Mouse (Mus musculus): ENCODE measurements around the gene Tdpoz4. TPM values are rescaled to one million over a fixed set of nuclear protein-coding genes. Genes with fewer than 3 reads are reported as not detected.
"Not testable (repeated sequence)": the region's sequence is repeated elsewhere in the genome, so short reads cannot be mapped to it uniquely, and the experiment has no call there.

The Tdpoz4 gene
- not detected in 2 replicates for polyA plus RNA-seq (2015; fragmentation: Nextera tagmentation; extraction: Ambion mirVana)

GRCm38 (mm10) chr3:93796098-93796497 lies at the start of gene Tdpoz4:
Gene Tdpoz4 (plus strand): TSS chr3:93796398.
- H3K27me3 ChIP-seq; H3K4me3 ChIP-seq (replicated peaks); H3K9me3 ChIP-seq (replicated peaks); H3K27ac ChIP-seq (replicated peaks); H3K4me2 ChIP-seq; ATAC-seq (ENCODE audit: insufficient read depth); H3K36me3 ChIP-seq (replicated peaks); H3K9ac ChIP-seq; H3K4me1 ChIP-seq (replicated peaks): not testable (repeated sequence)

DNA sequence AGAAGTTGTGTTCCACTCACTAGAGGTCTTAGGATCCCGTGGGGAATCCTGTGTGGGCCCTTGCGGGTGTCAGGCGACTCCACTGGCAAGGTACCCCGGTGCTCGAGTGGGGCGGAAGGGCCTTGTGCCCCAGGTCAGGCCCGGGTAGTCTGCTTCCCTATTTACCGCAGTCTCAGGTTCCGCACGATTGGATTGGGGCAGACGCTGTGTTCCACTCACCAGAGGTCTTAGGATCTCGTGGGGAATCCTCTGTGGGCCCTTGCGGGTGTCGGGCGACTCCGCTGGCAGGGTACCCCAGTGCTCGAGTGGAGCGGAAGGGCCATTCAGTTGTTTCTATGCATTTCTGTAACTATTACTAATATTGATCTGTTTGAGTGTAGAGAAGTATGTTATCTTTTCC lies 42.2 kb upstream of the Tdpoz4 start:
- H3K27ac ChIP-seq (replicated peaks); H3K4me3 ChIP-seq (replicated peaks); H3K4me1 ChIP-seq (replicated peaks); H3K36me3 ChIP-seq (replicated peaks); H3K4me2 ChIP-seq; H3K9me3 ChIP-seq (replicated peaks); ATAC-seq (ENCODE audit: insufficient read depth); H3K27me3 ChIP-seq; H3K9ac ChIP-seq: not testable (repeated sequence)
- WGBS (ENCODE audit: insufficient replicate concordance), result 77% methylated on average over 18 of the region's 18 CpGs

- not testable (repeated sequence) for H3K36me3 ChIP-seq (replicated peaks); ATAC-seq (ENCODE audit: insufficient read depth); H3K4me3 ChIP-seq (replicated peaks); H3K4me1 ChIP-seq (replicated peaks); H3K4me2 ChIP-seq; H3K27me3 ChIP-seq; H3K27ac ChIP-seq (replicated peaks); H3K9me3 ChIP-seq (replicated peaks); H3K9ac ChIP-seq
- 62% methylated on average over 1 of the region's 1 CpGs for WGBS (ENCODE audit: insufficient replicate concordance)
These were observed 23.5 kb upstream of the Tdpoz4 start, which contains the start of gene Gm5773 for GRCm38 (mm10) chr3:93772700-93773099. Gene Gm5773 (plus strand): TSS chr3:93773000.

GRCm38 (mm10) chr3:93813341-93813740 lies 17.1 kb downstream of the Tdpoz4 start:
- not testable (repeated sequence) for H3K4me3 ChIP-seq (replicated peaks); H3K27ac ChIP-seq (replicated peaks); H3K27me3 ChIP-seq; H3K4me1 ChIP-seq (replicated peaks); ATAC-seq (ENCODE audit: insufficient read depth); H3K4me2 ChIP-seq; H3K9me3 ChIP-seq (replicated peaks); H3K9ac ChIP-seq; H3K36me3 ChIP-seq (replicated peaks)

DNA sequence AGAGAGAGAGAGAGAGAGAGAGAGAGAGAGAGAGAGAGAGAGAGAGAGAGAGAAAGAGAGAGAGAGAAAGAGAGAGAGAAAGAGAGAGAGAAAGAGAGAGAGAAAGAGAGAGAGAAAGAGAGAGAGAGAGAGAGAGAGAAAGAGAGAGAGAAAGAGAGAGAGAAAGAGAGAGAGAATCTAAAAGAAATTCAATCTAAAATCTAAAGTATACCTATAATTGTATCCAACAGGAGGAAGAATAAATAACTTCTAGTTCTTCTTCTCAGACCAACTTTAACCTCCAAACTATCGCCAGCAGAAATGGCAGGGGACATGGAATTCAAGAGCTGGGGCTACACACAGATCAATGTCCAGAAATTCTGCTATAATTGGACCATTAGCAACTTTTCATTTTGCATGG lies 29.5 kb downstream of the Tdpoz4 start, which contains the start of gene Tdpoz3:
Gene Tdpoz3, plus strand, starts transcription at position 301 of the 400 bp plus-strand sequence.
- H3K4me1 ChIP-seq (replicated peaks); H3K27ac ChIP-seq (replicated peaks): not testable (repeated sequence)
- 54% methylated on average over 1 of the region's 1 CpGs for WGBS (ENCODE audit: insufficient replicate concordance)

More for the DNA sequence above, 29.5 kb downstream of the Tdpoz4 start, which contains the start of gene Tdpoz3:
- H3K4me3 ChIP-seq (replicated peaks); ATAC-seq (ENCODE audit: insufficient read depth); H3K9ac ChIP-seq; H3K4me2 ChIP-seq; H3K27me3 ChIP-seq; H3K36me3 ChIP-seq (replicated peaks); H3K9me3 ChIP-seq (replicated peaks): not testable (repeated sequence)

Other genes with a start within 250 kb of the Tdpoz4 start
- 48.2 and 50.9 TPM in 2 replicates for gene S100a10, start 241.3 kb upstream of the Tdpoz4 start, polyA plus RNA-seq (2015; fragmentation: Nextera tagmentation; extraction: Ambion mirVana)
- gene Tdpoz2, start 143.7 kb upstream of the Tdpoz4 start, polyA plus RNA-seq (2015; fragmentation: Nextera tagmentation; extraction: Ambion mirVana), result not detected in 2 replicates
- not detected in 2 replicates for gene Tdpoz1, start 120.1 kb upstream of the Tdpoz4 start, polyA plus RNA-seq (2015; fragmentation: Nextera tagmentation; extraction: Ambion mirVana)
- gene Gm37596, start 103.3 kb upstream of the Tdpoz4 start, polyA plus RNA-seq (2015; fragmentation: Nextera tagmentation; extraction: Ambion mirVana), result not detected in 2 replicates
- gene Gm5773, start 23.4 kb upstream of the Tdpoz4 start, polyA plus RNA-seq (2015; fragmentation: Nextera tagmentation; extraction: Ambion mirVana), result not detected in 2 replicates
- not detected in 2 replicates for gene Tdpoz3, start 29.6 kb downstream of the Tdpoz4 start, polyA plus RNA-seq (2015; fragmentation: Nextera tagmentation; extraction: Ambion mirVana)
- not detected in 2 replicates for gene Gm9117, start 147.1 kb downstream of the Tdpoz4 start, polyA plus RNA-seq (2015; fragmentation: Nextera tagmentation; extraction: Ambion mirVana)
- not detected in 2 replicates for gene Tdpoz5, start 164.9 kb downstream of the Tdpoz4 start, polyA plus RNA-seq (2015; fragmentation: Nextera tagmentation; extraction: Ambion mirVana)